Mouse (Mus musculus) kidney, embryonic 16.5 days (tissue): Measurements from ENCODE around the gene Gm21994. TPM values are rescaled to one million over a fixed set of nuclear protein-coding genes. Genes with fewer than 3 reads are reported as not detected.
A peak's percentile ranks its signal among the peaks of the same experiment; 100 is the strongest.
"Not testable (repeated sequence)": the region's sequence is repeated elsewhere in the genome, so short reads cannot be mapped to it uniquely, and the experiment has no call there.

Experiments
- ATAC-seq: fragments of 200-750 bp; cut with Nextera tagmentation; 2 replicates; pipeline ENCODE4 v1.8.0; 2017; ENCODE audit warnings: moderate TSS enrichment; ENCODE audit not compliant: low FRiP score, low TSS enrichment
- H3K27ac ChIP-seq: fragments of 300-500 bp; sonication (generic); 2 replicates; pipeline ENCODE4 v1.5.1; 2014; ENCODE audit warnings: low read length
- H3K27me3 ChIP-seq: fragments of 300-500 bp; sonication (generic); 2 replicates; pipeline ENCODE4 v1.6.1; 2014; ENCODE audit warnings: low read length, control low read depth, mixed read lengths; ENCODE audit not compliant: insufficient read depth
- H3K36me3 ChIP-seq: fragments of 300-500 bp; sonication (generic); 2 replicates; pipeline ENCODE4 v1.6.1; 2014; ENCODE audit warnings: low read length, control low read depth, mixed read lengths; ENCODE audit not compliant: insufficient read depth
- H3K4me1 ChIP-seq: fragments of 300-500 bp; sonication (generic); 2 replicates; pipeline ENCODE4 v1.6.1; 2014; ENCODE audit warnings: low read length, control low read depth, mixed read lengths; ENCODE audit not compliant: insufficient read depth
- H3K4me2 ChIP-seq: fragments of 300-500 bp; sonication (generic); replicated peaks from 2 replicates; pipeline ENCODE4 v1.6.1; 2014; ENCODE audit warnings: low read depth, low read length
- H3K4me3 ChIP-seq: fragments of 300-500 bp; sonication (generic); 2 replicates; pipeline ENCODE4 v1.5.1; 2014; ENCODE audit warnings: mild to moderate bottlenecking, low read length
- H3K9ac ChIP-seq: fragments of 300-500 bp; sonication (generic); replicated peaks from 2 replicates; pipeline ENCODE4 v1.6.1; 2014; ENCODE audit warnings: low read length
- H3K9me3 ChIP-seq: fragments of 300-500 bp; sonication (generic); 2 replicates; pipeline ENCODE4 v1.6.1; 2016; ENCODE audit warnings: low read length, control low read depth
- WGBS: fragments of 180-500 bp; shearing (Covaris S2); extraction: QIAGEN DNeasy Blood & Tissue Kit; methylation state at CpG from one replicate; pipeline ENCODE4 v1.1.7; 2014; 5-methylcytosine and 5-hydroxymethylcytosine counted together
- polyA plus RNA-seq: library from polyadenylated mRNA; unstranded; fragments of >200 nt; fragmentation: Nextera tagmentation; extraction: Ambion mirVana; gene quantifications from 2 replicates; pipeline ENCODE4 v1.2.1, GENCODE M21; 2015

Gm21994 gene
- polyA plus RNA-seq = 5.7 and 6.0 TPM in 2 replicates

GRCm38 (mm10) chr2:150255491-150255890 lies at the start of gene Gm21994:
Gene Gm21994, minus strand, starts transcription at chr2:150255591.
- ATAC-seq, H3K4me1 ChIP-seq, H3K4me3 ChIP-seq, H3K9ac ChIP-seq, H3K27ac ChIP-seq, H3K4me2 ChIP-seq, H3K9me3 ChIP-seq, H3K36me3 ChIP-seq, H3K27me3 ChIP-seq: not testable (repeated sequence)
- 49% methylated on average over 2 of the region's 2 CpGs for WGBS

- WGBS = 67% methylated on average over 1 of the region's 1 CpGs
- H3K4me2 ChIP-seq = no peak overlapping the region
Measured at GRCm38 (mm10) chr2:150299096-150299495, 43.7 kb upstream of the Gm21994 start.

GRCm38 (mm10) chr2:150293669-150294068 lies 38.3 kb upstream of the Gm21994 start:
- no peaks in the 10 kb centered on the region for H3K4me1 ChIP-seq
- no peak overlapping the region for H3K27ac ChIP-seq
- H3K36me3 ChIP-seq = no peaks in the 10 kb centered on the region
- no peaks in the 10 kb centered on the region for H3K9me3 ChIP-seq
- WGBS = 77% methylated on average over 6 of the region's 6 CpGs
- ATAC-seq = no peak
- H3K4me2 ChIP-seq = no peak overlapping the region
- no peak overlapping the region for H3K4me3 ChIP-seq
- no peaks in the 10 kb centered on the region for H3K27me3 ChIP-seq
- no peak overlapping the region for H3K9ac ChIP-seq

More at GRCm38 (mm10) chr2:150299096-150299495, 43.7 kb upstream of the Gm21994 start:
- Histone ChIP-seq H3K27me3 (no peaks in the 10 kb centered on the region), H3K27ac (no peak overlapping the region), H3K4me3 (no peak overlapping the region), H3K4me1 (no peaks in the 10 kb centered on the region), H3K9ac (no peak overlapping the region), H3K36me3 (no peaks in the 10 kb centered on the region), H3K9me3 (no peaks in the 10 kb centered on the region)
- ATAC-seq = no peak

GRCm38 (mm10) chr2:150257291-150257690 lies 1.9 kb upstream of the Gm21994 start, which contains the start of gene Gm14124:
Gene Gm14124, plus strand, starts transcription at chr2:150257517.
- H3K4me2 ChIP-seq, H3K9me3 ChIP-seq, H3K9ac ChIP-seq, ATAC-seq, H3K36me3 ChIP-seq, H3K4me3 ChIP-seq, H3K27me3 ChIP-seq, H3K27ac ChIP-seq, H3K4me1 ChIP-seq: not testable (repeated sequence)
- WGBS = 85% methylated on average over 3 of the region's 4 CpGs

- not testable (repeated sequence) for H3K9me3 ChIP-seq, H3K36me3 ChIP-seq, H3K9ac ChIP-seq, H3K4me3 ChIP-seq, H3K4me1 ChIP-seq, H3K27ac ChIP-seq, H3K27me3 ChIP-seq, H3K4me2 ChIP-seq, ATAC-seq
- WGBS = 73% methylated on average over 2 of the region's 2 CpGs
Measured at GRCm38 (mm10) chr2:150256861-150257260, 1.5 kb upstream of the Gm21994 start.

- H3K9me3 ChIP-seq = peaks cover 39% of the 10 kb centered on the region
- no peak for ATAC-seq
- no peaks in the 10 kb centered on the region for H3K4me1 ChIP-seq
- H3K9ac ChIP-seq = no peak overlapping the region
- no peak overlapping the region for H3K4me3 ChIP-seq
- no peak overlapping the region for H3K27ac ChIP-seq
- WGBS = 91% methylated on average over 2 of the region's 2 CpGs
- H3K36me3 ChIP-seq = peaks cover 27% of the 10 kb centered on the region
- no peak overlapping the region for H3K4me2 ChIP-seq
- no peaks in the 10 kb centered on the region for H3K27me3 ChIP-seq
Measured at GRCm38 (mm10) chr2:150243211-150243610, 12.2 kb downstream of the Gm21994 start.

- H3K27me3 ChIP-seq, H3K4me2 ChIP-seq, H3K9ac ChIP-seq, H3K27ac ChIP-seq, H3K36me3 ChIP-seq, H3K9me3 ChIP-seq, ATAC-seq, H3K4me3 ChIP-seq, H3K4me1 ChIP-seq: not testable (repeated sequence)
Measured at GRCm38 (mm10) chr2:150223263-150223662, 32.1 kb downstream of the Gm21994 start.

GRCm38 (mm10) chr2:150218363-150218725 lies 37.0 kb downstream of the Gm21994 start:
- H3K4me3 ChIP-seq = peak overlapping the region; percentile 49
- H3K9ac ChIP-seq = peak overlapping the region; percentile 61
- H3K36me3 ChIP-seq, H3K9me3 ChIP-seq, H3K4me1 ChIP-seq, H3K27me3 ChIP-seq: not testable (repeated sequence)
- H3K27ac ChIP-seq = 0 out of 2 replicates have a peak overlapping the region, but pooled peaks have one; percentile 66
- 2% methylated on average over 3 of the region's 4 CpGs for WGBS
- H3K4me2 ChIP-seq = peak overlapping the region; percentile 41
- ATAC-seq = peak; percentile 21; the same call in 1 of the 2 replicates

GRCm38 (mm10) chr2:150217600-150218362 lies 37.6 kb downstream of the Gm21994 start, which contains the start of gene Zfp937:
Gene Zfp937, plus strand, starts transcription at chr2:150218073.
- Histone ChIP-seq H3K4me3 (peak within 1 kb of the TSS; percentile 49), H3K9ac (peak within 1 kb of the TSS; percentile 61), H3K4me2 (peak within 1 kb of the TSS; percentile 41), H3K27ac (0 out of 2 replicates have a peak within 1 kb of the TSS, but pooled peaks have one; percentile 66)
- not testable (repeated sequence) for H3K36me3 ChIP-seq, H3K27me3 ChIP-seq, H3K9me3 ChIP-seq, H3K4me1 ChIP-seq
- ATAC-seq = peak; percentile 100
- 0% methylated on average over 15 of the region's 15 CpGs for WGBS
